Mouse (Mus musculus): ENCODE data around the gene Itpr3. TPM values are rescaled to one million over a fixed set of nuclear protein-coding genes. Genes with fewer than 3 reads are reported as not detected.

Gene Itpr3
- total and polyA plus RNA-seq, 2 experiments: 1.0 to 1.5 TPM

DNA sequence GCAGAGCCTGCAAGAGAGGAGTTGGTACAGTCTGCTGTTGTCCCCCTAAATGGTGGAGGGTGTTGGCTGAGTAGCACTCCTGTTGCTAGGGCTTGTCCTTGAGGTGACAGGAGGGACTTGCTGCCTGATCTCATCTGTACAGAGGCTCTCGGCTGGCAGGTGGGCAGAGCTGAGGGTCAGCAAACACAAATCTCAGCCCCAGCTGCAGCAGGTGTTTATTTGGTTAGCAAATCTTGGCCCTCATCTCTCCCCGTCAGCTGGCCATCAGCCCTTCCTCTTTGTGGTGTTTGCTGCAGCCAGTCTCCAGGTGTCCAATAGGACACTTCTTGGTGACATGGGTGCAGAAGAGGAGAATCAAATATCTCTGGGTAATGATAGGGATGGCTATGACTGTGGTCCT lies 7.1 kb downstream of the Itpr3 start:
- Histone ChIP-seq H3K79me2 (ENCODE audit: control insufficient read depth, insufficient read depth, low read length) (no peaks in the 10 kb centered on the region), H3K27me3 (ENCODE audit: control insufficient read depth, insufficient read depth, low read length) (no peaks in the 10 kb centered on the region), H3K4me3 (ENCODE audit: insufficient read depth, low read depth, low read length) (no peak overlapping the region), H3K27ac (replicated peaks; ENCODE audit: insufficient read depth, low read depth, low read length) (no peak overlapping the region), H3K4me1 (ENCODE audit: control insufficient read depth, insufficient read depth, low read length) (no peaks in the 10 kb centered on the region), H3K36me3 (ENCODE audit: control insufficient read depth, insufficient read depth, low read length) (no peaks in the 10 kb centered on the region), H3K9ac (ENCODE audit: low read depth, low read length) (no peak overlapping the region)
- no peak for TF ChIP-seq CTCF (IDR thresholded peaks at IDR 0.05; ENCODE audit: low read depth, low read length)
- no peak for TF ChIP-seq POLR2A (IDR thresholded peaks at IDR 0.05; ENCODE audit: extremely low read depth, insufficient read depth, low read length)
- WGBS: 64% methylated on average over 2 of the region's 2 CpGs
- DNase-seq (ENCODE audit: extremely low read depth, low read depth, low spot score): no peak

DNA sequence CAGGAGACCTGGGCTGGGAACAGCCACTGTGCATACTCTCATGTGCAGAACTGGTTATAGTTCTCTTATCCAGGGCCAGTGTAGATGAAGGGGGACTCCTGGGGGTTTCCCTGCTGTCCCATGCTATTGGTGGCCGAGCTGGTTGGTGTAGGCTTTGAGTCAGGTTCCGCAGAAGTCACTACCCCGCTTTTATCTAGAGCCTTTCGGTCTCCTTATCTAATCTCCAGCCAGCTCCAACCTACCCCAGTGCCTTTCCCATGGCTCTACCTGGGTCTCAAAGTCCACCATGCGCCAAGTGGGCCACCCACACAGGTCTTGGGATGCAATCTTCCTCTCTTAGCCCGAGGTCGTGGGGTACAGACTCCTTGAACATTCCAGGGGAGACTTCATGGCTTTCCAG lies 9.0 kb downstream of the Itpr3 start:
- TF ChIP-seq CTCF (IDR thresholded peaks at IDR 0.05; ENCODE audit: low read depth, low read length): no peak
- TF ChIP-seq POLR2A (IDR thresholded peaks at IDR 0.05; ENCODE audit: extremely low read depth, insufficient read depth, low read length): no peak
- DNase-seq (ENCODE audit: extremely low read depth, low read depth, low spot score): no peak
- H3K9ac ChIP-seq (ENCODE audit: low read depth, low read length): no peak overlapping the region
- no peak overlapping the region for H3K27ac ChIP-seq (replicated peaks; ENCODE audit: insufficient read depth, low read depth, low read length)
- H3K4me1 ChIP-seq (ENCODE audit: control insufficient read depth, insufficient read depth, low read length): no peaks in the 10 kb centered on the region
- no peaks in the 10 kb centered on the region for H3K79me2 ChIP-seq (ENCODE audit: control insufficient read depth, insufficient read depth, low read length)
- no peaks in the 10 kb centered on the region for H3K36me3 ChIP-seq (ENCODE audit: control insufficient read depth, insufficient read depth, low read length)
- no peak overlapping the region for H3K4me3 ChIP-seq (ENCODE audit: insufficient read depth, low read depth, low read length)
- no peaks in the 10 kb centered on the region for H3K27me3 ChIP-seq (ENCODE audit: control insufficient read depth, insufficient read depth, low read length)
- 69% methylated on average over 7 of the region's 7 CpGs for WGBS

DNA sequence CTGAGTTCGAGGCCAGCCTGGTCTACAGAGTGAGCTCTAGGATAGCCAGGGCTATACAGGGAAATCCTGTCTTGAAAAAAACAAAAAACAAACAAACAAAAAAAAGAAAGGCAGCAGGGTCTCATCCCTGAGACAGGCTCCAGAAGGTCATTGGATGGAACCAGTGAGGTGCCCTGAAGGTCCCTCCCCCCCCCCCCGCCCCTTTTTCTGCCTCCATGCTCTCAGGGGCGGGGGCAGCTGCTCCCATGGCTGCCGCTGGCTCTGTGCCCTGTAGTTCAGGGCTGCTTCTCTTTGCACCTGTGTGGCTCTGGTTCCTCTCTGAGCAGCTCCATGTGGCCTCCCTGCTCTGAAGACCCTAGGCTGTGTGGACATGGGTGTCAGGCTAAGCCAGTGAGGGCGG lies 12.0 kb downstream of the Itpr3 start:
- H3K9ac ChIP-seq (ENCODE audit: low read depth, low read length): no peak overlapping the region
- no peaks in the 10 kb centered on the region for H3K36me3 ChIP-seq (ENCODE audit: control insufficient read depth, insufficient read depth, low read length)
- WGBS: 88% methylated on average over 5 of the region's 5 CpGs
- no peaks in the 10 kb centered on the region for H3K27me3 ChIP-seq (ENCODE audit: control insufficient read depth, insufficient read depth, low read length)
- no peak for DNase-seq (ENCODE audit: extremely low read depth, low read depth, low spot score)
- no peaks in the 10 kb centered on the region for H3K79me2 ChIP-seq (ENCODE audit: control insufficient read depth, insufficient read depth, low read length)
- TF ChIP-seq CTCF (IDR thresholded peaks at IDR 0.05; ENCODE audit: low read depth, low read length): no peak
- no peak for TF ChIP-seq POLR2A (IDR thresholded peaks at IDR 0.05; ENCODE audit: extremely low read depth, insufficient read depth, low read length)
- no peak overlapping the region for H3K27ac ChIP-seq (replicated peaks; ENCODE audit: insufficient read depth, low read depth, low read length)
- H3K4me3 ChIP-seq (ENCODE audit: insufficient read depth, low read depth, low read length): no peak overlapping the region
- H3K4me1 ChIP-seq (ENCODE audit: control insufficient read depth, insufficient read depth, low read length): no peaks in the 10 kb centered on the region

DNA sequence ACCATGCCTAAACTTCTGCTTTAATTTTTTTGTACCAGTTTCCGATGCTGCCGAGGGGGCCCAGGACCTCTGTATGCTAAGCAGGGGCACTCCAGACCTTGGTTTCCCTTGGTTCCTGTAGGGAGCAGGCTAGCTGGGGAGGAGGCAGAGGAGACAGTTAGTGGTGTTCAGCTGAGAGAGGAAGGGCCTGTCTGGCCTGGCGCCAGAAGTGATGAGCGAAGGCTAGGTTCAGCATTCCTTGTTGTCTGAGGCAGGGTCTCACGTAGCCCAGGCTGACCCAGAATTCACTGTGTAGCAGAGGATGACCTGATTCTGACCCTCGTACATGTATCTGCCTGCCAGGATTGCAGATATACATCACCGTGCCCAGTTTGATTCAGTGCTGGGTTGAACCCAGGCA lies 13.8 kb downstream of the Itpr3 start:
- H3K79me2 ChIP-seq (ENCODE audit: control insufficient read depth, insufficient read depth, low read length): no peaks in the 10 kb centered on the region
- no peak overlapping the region for H3K4me3 ChIP-seq (ENCODE audit: insufficient read depth, low read depth, low read length)
- no peak overlapping the region for H3K27ac ChIP-seq (replicated peaks; ENCODE audit: insufficient read depth, low read depth, low read length)
- H3K27me3 ChIP-seq (ENCODE audit: control insufficient read depth, insufficient read depth, low read length): no peaks in the 10 kb centered on the region
- H3K36me3 ChIP-seq (ENCODE audit: control insufficient read depth, insufficient read depth, low read length): no peaks in the 10 kb centered on the region
- H3K4me1 ChIP-seq (ENCODE audit: control insufficient read depth, insufficient read depth, low read length): no peaks in the 10 kb centered on the region
- no peak for DNase-seq (ENCODE audit: extremely low read depth, low read depth, low spot score)
- TF ChIP-seq POLR2A (IDR thresholded peaks at IDR 0.05; ENCODE audit: extremely low read depth, insufficient read depth, low read length) (no peak), CTCF (IDR thresholded peaks at IDR 0.05; ENCODE audit: low read depth, low read length) (no peak)
- no peak overlapping the region for H3K9ac ChIP-seq (ENCODE audit: low read depth, low read length)
- 88% methylated on average over 7 of the region's 7 CpGs for WGBS

DNA sequence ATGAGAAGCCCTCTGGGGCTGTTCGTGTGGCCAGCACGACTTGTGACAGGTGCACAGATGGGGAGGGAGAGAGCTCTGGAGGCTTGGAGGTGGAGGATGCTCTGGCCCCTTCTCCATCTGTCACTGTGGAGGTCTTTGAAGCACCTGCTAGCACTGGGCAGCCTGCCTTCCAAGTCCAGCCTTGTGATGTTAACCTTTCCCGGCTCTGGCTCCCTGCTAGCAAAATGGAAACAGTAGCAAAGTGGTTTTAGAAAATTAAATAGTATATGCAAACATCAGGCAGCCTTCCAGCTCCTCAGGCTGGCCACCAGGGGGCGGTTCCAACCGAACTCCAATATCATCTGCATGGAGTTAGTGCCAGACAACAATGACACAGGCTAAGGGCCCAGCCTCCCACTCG lies 14.5 kb downstream of the Itpr3 start:
- WGBS: 44% methylated on average over 6 of the region's 6 CpGs
- H3K27ac ChIP-seq (replicated peaks; ENCODE audit: insufficient read depth, low read depth, low read length): no peak overlapping the region
- no peaks in the 10 kb centered on the region for H3K27me3 ChIP-seq (ENCODE audit: control insufficient read depth, insufficient read depth, low read length)
- H3K36me3 ChIP-seq (ENCODE audit: control insufficient read depth, insufficient read depth, low read length): no peaks in the 10 kb centered on the region
- no peaks in the 10 kb centered on the region for H3K4me1 ChIP-seq (ENCODE audit: control insufficient read depth, insufficient read depth, low read length)
- H3K79me2 ChIP-seq (ENCODE audit: control insufficient read depth, insufficient read depth, low read length): no peaks in the 10 kb centered on the region
- DNase-seq (ENCODE audit: extremely low read depth, low read depth, low spot score): no peak
- TF ChIP-seq POLR2A (IDR thresholded peaks at IDR 0.05; ENCODE audit: extremely low read depth, insufficient read depth, low read length) (no peak), CTCF (IDR thresholded peaks at IDR 0.05; ENCODE audit: low read depth, low read length) (peak; percentile 59)
- no peak overlapping the region for H3K4me3 ChIP-seq (ENCODE audit: insufficient read depth, low read depth, low read length)
- H3K9ac ChIP-seq (ENCODE audit: low read depth, low read length): no peak overlapping the region

DNA sequence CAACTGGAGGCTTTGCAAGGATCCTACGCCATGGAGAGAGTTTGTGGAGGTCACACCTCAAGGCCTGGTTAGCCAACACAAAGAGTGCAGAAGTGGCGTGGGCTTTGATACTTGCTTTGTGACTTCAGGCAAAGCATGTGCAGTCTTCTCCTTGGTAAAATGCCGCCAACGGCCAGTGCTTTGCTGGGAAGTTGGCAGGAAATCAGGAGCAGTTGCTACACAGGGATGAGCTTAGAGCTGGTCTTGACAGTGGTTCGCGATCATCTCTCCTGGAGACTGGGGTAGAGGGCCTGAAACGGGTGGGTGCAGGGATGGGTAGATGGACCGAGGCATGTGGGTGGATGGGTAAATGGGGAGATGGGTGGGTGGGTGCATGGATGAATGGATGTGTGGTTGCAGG lies 15.3 kb downstream of the Itpr3 start:
- H3K27me3 ChIP-seq (ENCODE audit: control insufficient read depth, insufficient read depth, low read length): no peaks in the 10 kb centered on the region
- DNase-seq (ENCODE audit: extremely low read depth, low read depth, low spot score): no peak
- H3K4me3 ChIP-seq (ENCODE audit: insufficient read depth, low read depth, low read length): no peak overlapping the region
- WGBS: 96% methylated on average over 8 of the region's 8 CpGs
- no peak overlapping the region for H3K9ac ChIP-seq (ENCODE audit: low read depth, low read length)
- H3K27ac ChIP-seq (replicated peaks; ENCODE audit: insufficient read depth, low read depth, low read length): no peak overlapping the region
- no peak for TF ChIP-seq CTCF (IDR thresholded peaks at IDR 0.05; ENCODE audit: low read depth, low read length)
- TF ChIP-seq POLR2A (IDR thresholded peaks at IDR 0.05; ENCODE audit: extremely low read depth, insufficient read depth, low read length): no peak
- H3K4me1 ChIP-seq (ENCODE audit: control insufficient read depth, insufficient read depth, low read length): no peaks in the 10 kb centered on the region
- no peaks in the 10 kb centered on the region for H3K36me3 ChIP-seq (ENCODE audit: control insufficient read depth, insufficient read depth, low read length)
- H3K79me2 ChIP-seq (ENCODE audit: control insufficient read depth, insufficient read depth, low read length): no peaks in the 10 kb centered on the region
